Mouse (Mus musculus): ENCODE measurements around the gene Olfr1140. TPM values are rescaled to one million over a fixed set of nuclear protein-coding genes. Genes with fewer than 3 reads are reported as not detected.

Olfr1140 gene
- not detected in 4 replicates for total RNA-seq (2023)

GRCm38 (mm10) chr2:87743452-87743851, at the start of gene Olfr1140:
TSS of gene Olfr1140 (plus strand) at chr2:87743752.

GRCm38 (mm10) chr2:87693847-87694246, 49.7 kb upstream of the Olfr1140 start, which contains the start of gene Olfr1136:
TSS of gene Olfr1136 (minus strand) at chr2:87693947.

GRCm38 (mm10) chr2:87713079-87713478, 30.5 kb upstream of the Olfr1140 start, which contains the start of gene Olfr1137:
TSS of gene Olfr1137 (minus strand) at chr2:87713179.

GRCm38 (mm10) chr2:87739878-87740277, 3.7 kb upstream of the Olfr1140 start, which contains the start of gene Olfr1138:
TSS of gene Olfr1138 (minus strand) at chr2:87739978.

GRCm38 (mm10) chr2:87753891-87754290, 10.3 kb downstream of the Olfr1140 start, which contains the start of gene Olfr1141:
TSS of gene Olfr1141 (minus strand) at chr2:87753991.

GRCm38 (mm10) chr2:87779183-87779582, 35.6 kb downstream of the Olfr1140 start, which contains the start of gene Olfr152:
TSS of gene Olfr152 (plus strand) at chr2:87779483.

Other genes with a start within 250 kb of the Olfr1140 start
- gene Pramel7, start 246.7 kb upstream of the Olfr1140 start, total RNA-seq (2023): not detected in 4 replicates
- gene Pramel6, start 237.2 kb upstream of the Olfr1140 start, total RNA-seq (2023): not detected in 4 replicates
- not detected in 4 replicates for gene Olfr153, start 212.0 kb upstream of the Olfr1140 start, total RNA-seq (2023)
- not detected in 4 replicates for gene Olfr1128, start 198.2 kb upstream of the Olfr1140 start, total RNA-seq (2023)
- not detected in 4 replicates for gene Olfr1129, start 169.8 kb upstream of the Olfr1140 start, total RNA-seq (2023)
- not detected in 4 replicates for gene Olfr1130, start 137.5 kb upstream of the Olfr1140 start, total RNA-seq (2023)
- gene Olfr1131, start 116.6 kb upstream of the Olfr1140 start, total RNA-seq (2023): not detected in 4 replicates
- not detected in 4 replicates for gene Olfr1132, start 106.2 kb upstream of the Olfr1140 start, total RNA-seq (2023)
- not detected in 4 replicates for gene Olfr1133, start 96.4 kb upstream of the Olfr1140 start, total RNA-seq (2023)
- not detected in 4 replicates for gene Olfr1134, start 85.3 kb upstream of the Olfr1140 start, total RNA-seq (2023)
- not detected in 4 replicates for gene Olfr1135, start 70.1 kb upstream of the Olfr1140 start, total RNA-seq (2023)
- gene Olfr1136, start 49.8 kb upstream of the Olfr1140 start, total RNA-seq (2023): not detected in 4 replicates
- gene Olfr1137, start 30.6 kb upstream of the Olfr1140 start, total RNA-seq (2023): not detected in 4 replicates
- gene Olfr1138, start 3.8 kb upstream of the Olfr1140 start, total RNA-seq (2023): not detected in 4 replicates
- gene Olfr1141, start 10.2 kb downstream of the Olfr1140 start, total RNA-seq (2023): not detected in 4 replicates
- gene Olfr152, start 35.7 kb downstream of the Olfr1140 start, total RNA-seq (2023): not detected in 4 replicates
- not detected in 4 replicates for gene Olfr1143, start 56.8 kb downstream of the Olfr1140 start, total RNA-seq (2023)
- not detected in 4 replicates for gene Olfr1145, start 66.1 kb downstream of the Olfr1140 start, total RNA-seq (2023)
- not detected in 4 replicates for gene Olfr1148, start 86.8 kb downstream of the Olfr1140 start, total RNA-seq (2023)
- gene Olfr1150-ps1, start 100.2 kb downstream of the Olfr1140 start, total RNA-seq (2023): not detected in 4 replicates
- gene Olfr1151, start 112.1 kb downstream of the Olfr1140 start, total RNA-seq (2023): not detected in 4 replicates
- gene Olfr1152, start 122.7 kb downstream of the Olfr1140 start, total RNA-seq (2023): not detected in 4 replicates
- gene Olfr1153, start 151.2 kb downstream of the Olfr1140 start, total RNA-seq (2023): not detected in 4 replicates
- gene Olfr1154, start 161.4 kb downstream of the Olfr1140 start, total RNA-seq (2023): not detected in 4 replicates
- gene Olfr1155, start 201.4 kb downstream of the Olfr1140 start, total RNA-seq (2023): not detected in 4 replicates
- not detected in 4 replicates for gene Olfr1156, start 209.3 kb downstream of the Olfr1140 start, total RNA-seq (2023)
- gene Olfr1157, start 224.5 kb downstream of the Olfr1140 start, total RNA-seq (2023): not detected in 4 replicates
- gene Olfr74, start 230.9 kb downstream of the Olfr1140 start, total RNA-seq (2023): not detected in 4 replicates
- not detected in 4 replicates for gene Olfr1158, start 246.4 kb downstream of the Olfr1140 start, total RNA-seq (2023)

All from B cell, adult 62 days (primary cell).